Mouse (Mus musculus) liver, adult 2 months (tissue): ENCODE measurements at regions not wholly inside any gene's neighbourhood (a gene's known extent, or its start where the extent isn't known, plus 50 kb on each side); places are given as distances from the start of the nearest gene placed in this dataset.

ENCODE experiments used
- CTCF ChIP-seq: fragments of 200-500 bp; IDR thresholded peaks from 2 replicates; pipeline ENCODE4 v1.5.1; 2011; ENCODE audit warnings: low read depth, low read length, control low read depth
- POLR2A ChIP-seq: fragments of 200-500 bp; IDR thresholded peaks from 2 replicates; pipeline ENCODE4 v1.6.1; 2011; ENCODE audit warnings: low read length, control low read depth; ENCODE audit not compliant: insufficient read depth; ENCODE audit errors: extremely low read depth

DNA sequence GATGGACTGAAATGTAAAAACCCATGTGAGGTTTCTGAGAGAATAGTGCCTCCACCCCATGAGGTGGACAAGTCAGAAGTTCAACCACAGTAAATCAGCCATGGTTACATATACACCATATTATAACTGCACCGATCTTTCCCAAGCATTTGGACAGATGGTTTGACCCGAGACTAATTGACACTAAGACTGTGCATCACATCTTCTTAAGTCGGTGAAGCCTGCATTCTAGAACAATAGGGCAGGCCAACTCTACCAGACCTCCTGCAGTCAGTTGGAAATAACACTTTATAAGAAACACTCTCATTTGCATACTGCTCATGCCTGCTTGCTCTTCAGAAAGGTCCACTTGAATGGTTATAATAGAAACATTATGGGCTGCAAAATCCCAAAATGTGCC lies 88.0 kb upstream of the March11 start:
- TF ChIP-seq CTCF = no peak
- TF ChIP-seq POLR2A = no peak
